Mouse (Mus musculus): ENCODE measurements around the gene Fut7. TPM values are rescaled to one million over a fixed set of nuclear protein-coding genes. Genes with fewer than 3 reads are reported as not detected.
A peak's percentile ranks its signal among the peaks of the same experiment; 100 is the strongest.

Fut7 gene
- total RNA-seq, 2 experiments from 2014 or later = 4.0 to 4.4 TPM

DNA sequence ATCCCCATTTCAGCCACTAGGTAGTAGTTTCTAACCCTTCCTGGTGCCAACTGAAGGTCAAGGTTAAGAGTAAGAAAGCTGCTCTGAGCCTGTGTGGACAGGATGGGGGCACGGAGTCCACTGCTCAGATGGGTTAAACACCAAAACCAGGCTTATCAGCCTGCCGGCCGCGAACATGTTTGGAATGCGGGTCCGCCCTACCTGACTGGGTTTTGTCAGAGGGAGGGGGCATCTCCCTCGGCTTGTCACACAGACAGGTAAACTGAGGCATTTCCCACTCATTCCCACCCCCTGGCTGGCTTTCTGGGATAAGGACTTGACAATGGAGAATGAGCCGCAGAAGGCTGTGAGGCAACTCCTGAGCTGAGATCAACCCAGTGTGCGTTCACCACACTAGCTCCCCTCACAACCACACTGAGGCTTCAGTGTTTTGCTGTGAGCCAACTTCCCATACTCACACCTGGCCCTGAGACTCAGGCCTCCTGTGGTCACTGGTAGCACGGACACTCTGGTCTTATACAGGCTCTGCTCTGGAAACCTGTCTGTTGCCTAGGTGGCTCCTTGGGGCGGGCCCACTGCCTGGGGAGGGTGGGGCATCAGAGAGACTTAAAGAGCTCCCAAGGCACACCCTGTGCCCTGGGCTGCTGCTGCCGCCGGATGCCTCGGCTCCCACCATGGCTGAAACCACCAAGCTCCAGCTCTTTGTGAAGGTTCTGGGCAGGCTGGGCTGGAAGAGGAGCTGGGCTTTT, 33.3 kb downstream of the Fut7 start, which contains the start of gene Clic3:
Gene Clic3 (plus strand): TSS at position 634 of the 749 bp plus-strand sequence.
- ATAC-seq (replicated peaks; ENCODE audit: low FRiP score, poor library complexity, severe bottlenecking) = no peak

- no peak for ATAC-seq (replicated peaks; ENCODE audit: low FRiP score, poor library complexity, severe bottlenecking)
These were observed 34.2 kb downstream of the Fut7 start for GRCm38 (mm10) chr2:25457022-25457896.

DNA sequence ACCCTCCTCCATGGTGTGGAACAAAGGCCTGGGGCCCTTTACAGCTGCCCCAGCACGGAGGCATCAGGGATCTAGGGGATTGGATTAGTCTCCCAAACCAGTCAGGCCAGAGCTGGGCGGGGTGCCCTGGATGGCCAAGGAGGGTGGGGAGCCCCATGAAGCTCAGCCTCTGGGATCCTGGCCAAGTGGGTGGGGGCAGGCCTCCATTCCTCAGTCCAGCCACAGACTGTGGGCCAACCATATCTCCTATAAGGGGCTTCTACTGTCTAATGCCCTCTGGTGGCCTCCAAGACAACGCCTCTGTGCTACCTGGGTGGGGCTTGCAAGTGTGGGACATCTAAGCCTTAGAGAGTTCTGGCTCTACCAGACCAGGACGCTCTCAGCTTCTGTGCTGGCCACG, 35.8 kb downstream of the Fut7 start:
- ATAC-seq (replicated peaks; ENCODE audit: low FRiP score, poor library complexity, severe bottlenecking) = no peak

GRCm38 (mm10) chr2:25460135-25460534, 37.1 kb downstream of the Fut7 start:
- peak; percentile 7; the same call in 1 of the 2 replicates for ATAC-seq (replicated peaks; ENCODE audit: low FRiP score, poor library complexity, severe bottlenecking)

- peak; percentile 74 for ATAC-seq (replicated peaks; ENCODE audit: low FRiP score, poor library complexity, severe bottlenecking)
These were observed 37.7 kb downstream of the Fut7 start, which contains the start of gene Paxx for GRCm38 (mm10) chr2:25460551-25461309. Gene Paxx (minus strand): TSS chr2:25461094.

DNA sequence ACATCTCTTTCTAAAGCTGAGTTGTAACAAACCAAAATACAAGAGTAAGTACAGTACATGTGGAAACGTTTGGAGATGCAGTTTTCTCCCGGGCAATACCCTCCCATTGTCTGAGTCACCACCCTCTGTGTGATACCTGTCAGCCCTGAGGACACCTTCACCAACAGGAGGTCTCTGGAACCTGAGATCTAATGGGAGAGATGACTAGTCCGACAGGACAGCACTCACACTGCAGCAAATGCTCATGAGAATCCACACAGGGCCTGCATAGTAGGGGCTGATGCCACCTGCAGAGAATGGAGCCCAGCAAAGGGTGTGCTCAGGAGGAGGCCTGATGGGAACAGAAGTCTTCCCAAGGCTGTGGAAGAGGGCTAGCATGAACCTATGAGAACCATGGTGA, 38.3 kb downstream of the Fut7 start:
- no peak for ATAC-seq (replicated peaks; ENCODE audit: low FRiP score, poor library complexity, severe bottlenecking)

DNA sequence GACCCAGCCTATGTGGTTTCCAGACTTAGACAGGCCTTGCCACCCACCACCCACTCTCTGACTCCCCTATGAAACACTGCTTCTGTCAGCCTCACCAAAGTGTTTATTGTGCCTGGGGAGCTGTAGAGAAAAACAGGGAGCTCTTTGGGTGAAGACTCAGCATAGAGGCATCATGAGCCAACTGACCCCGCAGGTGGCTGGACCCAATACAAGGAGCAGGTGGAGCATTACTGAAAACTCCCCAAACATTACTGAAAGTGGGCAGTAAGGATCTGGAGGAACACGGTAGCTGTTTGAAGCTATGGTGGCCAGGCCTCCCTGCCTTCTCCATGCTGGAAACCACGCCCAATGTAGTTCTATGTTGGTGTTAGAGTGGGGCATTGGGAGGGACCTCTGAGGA, 40.6 kb downstream of the Fut7 start:
- no peak for ATAC-seq (replicated peaks; ENCODE audit: low FRiP score, poor library complexity, severe bottlenecking)

GRCm38 (mm10) chr2:25465256-25465655, 42.2 kb downstream of the Fut7 start:
- no peak for ATAC-seq (replicated peaks; ENCODE audit: low FRiP score, poor library complexity, severe bottlenecking)

- ATAC-seq (replicated peaks; ENCODE audit: low FRiP score, poor library complexity, severe bottlenecking) = no peak
These were observed 43.0 kb downstream of the Fut7 start for GRCm38 (mm10) chr2:25465816-25466635.

- no peak for ATAC-seq (replicated peaks; ENCODE audit: low FRiP score, poor library complexity, severe bottlenecking)
These were observed 44.7 kb downstream of the Fut7 start for GRCm38 (mm10) chr2:25467606-25468303.

DNA sequence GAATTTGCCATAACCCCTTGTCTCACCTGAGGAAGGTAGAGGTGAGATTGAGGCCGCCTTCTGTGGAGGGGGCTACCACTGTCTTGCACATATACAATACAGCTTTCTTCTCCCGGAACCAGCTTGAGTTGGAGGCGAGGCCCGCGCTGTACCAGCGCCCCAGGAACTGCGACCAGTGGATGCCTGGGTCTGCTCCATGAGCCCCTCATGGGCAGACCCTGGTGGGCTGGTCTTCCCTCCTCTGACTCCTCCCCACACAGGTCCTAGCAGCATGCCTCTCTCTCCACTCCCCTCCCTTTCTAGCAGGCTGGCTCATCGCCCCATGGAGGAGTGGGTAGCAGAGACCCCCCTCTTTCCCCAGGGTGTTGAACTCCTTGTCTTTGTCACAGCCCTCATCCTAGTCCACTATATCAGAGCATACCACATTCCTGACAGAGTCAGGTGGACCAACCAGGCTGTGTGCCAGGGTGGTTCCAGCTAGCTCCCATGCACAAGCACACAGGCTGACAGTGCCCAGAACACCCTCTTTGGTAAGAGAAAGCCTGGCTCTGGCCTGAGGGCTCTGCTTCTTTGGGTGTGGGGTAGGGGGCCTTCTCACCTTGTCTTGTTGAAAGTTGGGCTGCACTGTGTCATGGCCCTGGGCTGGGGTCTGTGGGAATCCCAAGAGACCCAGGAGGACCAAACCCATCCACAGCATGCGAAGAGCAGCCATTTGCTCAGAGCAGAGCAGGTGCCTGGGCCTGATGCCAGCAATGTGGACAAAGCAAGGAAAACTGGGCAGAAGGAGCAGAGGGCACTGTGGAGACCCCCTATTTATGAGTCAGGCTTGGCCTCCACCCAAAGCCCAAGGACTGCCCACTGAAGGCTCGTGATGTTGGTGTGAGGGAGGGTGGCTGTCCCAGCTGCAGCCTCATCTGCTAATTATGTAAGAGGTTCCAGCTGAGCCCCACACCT, 46.2 kb downstream of the Fut7 start:
- ATAC-seq (replicated peaks; ENCODE audit: low FRiP score, poor library complexity, severe bottlenecking) = no peak

DNA sequence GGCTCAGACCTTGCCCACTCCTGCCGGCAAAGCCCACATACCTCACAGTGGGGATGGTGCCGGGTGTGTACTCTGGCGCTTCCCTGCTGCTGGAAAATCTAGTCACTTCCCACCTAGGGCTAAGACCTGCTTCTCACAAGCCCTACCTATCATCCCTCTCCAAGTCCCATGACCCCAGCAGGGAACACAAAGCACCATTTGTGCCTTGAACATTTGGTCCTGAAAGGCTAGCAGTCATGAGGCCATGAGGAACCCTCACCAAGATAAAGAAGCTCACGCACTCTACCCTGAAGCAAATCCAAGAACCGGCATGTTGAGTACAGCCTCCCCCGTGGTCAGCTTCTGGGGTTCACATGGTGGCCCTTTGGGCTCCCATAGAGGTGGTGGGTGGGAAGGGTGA, 46.9 kb downstream of the Fut7 start, which contains the start of gene Ptgds:
Gene Ptgds (minus strand): TSS at position 78 of the 400 bp plus-strand sequence.
- no peak for ATAC-seq (replicated peaks; ENCODE audit: low FRiP score, poor library complexity, severe bottlenecking)

DNA sequence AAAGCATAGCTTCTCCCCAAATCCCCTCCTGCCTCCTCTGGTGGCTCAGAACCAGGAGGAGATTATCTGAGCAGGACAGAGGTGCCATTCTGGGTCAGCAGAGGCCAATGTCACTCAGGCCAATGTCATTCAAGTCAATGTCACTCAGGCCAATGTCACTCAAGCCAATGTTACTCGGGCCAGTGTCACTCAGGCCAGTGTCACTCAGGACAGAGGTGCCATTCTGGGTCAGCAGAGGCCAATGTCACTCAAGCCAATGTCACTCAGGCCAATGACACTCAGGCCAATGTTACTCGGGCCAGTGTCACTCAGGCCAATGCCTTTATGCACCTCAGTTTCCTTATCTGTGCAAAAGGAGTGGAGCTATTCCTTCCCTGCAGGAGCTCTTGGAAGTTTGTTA, 49.5 kb downstream of the Fut7 start:
- ATAC-seq (replicated peaks; ENCODE audit: low FRiP score, poor library complexity, severe bottlenecking) = no peak

Other genes starting within 250 kb of the Fut7 start
Only the 30 nearest of the 42 such genes appear.
- not detected in 2 replicates for gene Rnf224, start 186.5 kb upstream of the Fut7 start, total RNA-seq (2015; ENCODE audit: low replicate concordance)
- gene Rnf224, start 186.5 kb upstream of the Fut7 start, total RNA-seq (2017; ENCODE audit: low replicate concordance) = not detected in 2 replicates
- gene Rnf208, start 181.0 kb upstream of the Fut7 start, total RNA-seq (2015; ENCODE audit: low replicate concordance) = not detected in 2 replicates
- not detected in 2 replicates for gene Rnf208, start 181.0 kb upstream of the Fut7 start, total RNA-seq (2017; ENCODE audit: low replicate concordance)
- not detected in 2 replicates for gene Cysrt1, start 180.8 kb upstream of the Fut7 start, total RNA-seq (2015; ENCODE audit: low replicate concordance)
- gene Cysrt1, start 180.8 kb upstream of the Fut7 start, total RNA-seq (2017; ENCODE audit: low replicate concordance) = not detected in 2 replicates
- gene AL732309.1, start 176.4 kb upstream of the Fut7 start, total RNA-seq (2015; ENCODE audit: low replicate concordance) = 2.1 and 3.3 TPM in 2 replicates
- 1.6 TPM in 1 of 2 replicates, not detected in the other for gene AL732309.1, start 176.4 kb upstream of the Fut7 start, total RNA-seq (2017; ENCODE audit: low replicate concordance)
- gene Tmem203, start 167.8 kb upstream of the Fut7 start, total RNA-seq (2015; ENCODE audit: low replicate concordance) = 2.5 and 8.8 TPM in 2 replicates
- 2.2 and 3.7 TPM in 2 replicates for gene Tmem203, start 167.8 kb upstream of the Fut7 start, total RNA-seq (2017; ENCODE audit: low replicate concordance)
- gene Tprn, start 160.6 kb upstream of the Fut7 start, total RNA-seq (2015; ENCODE audit: low replicate concordance) = 1.5 and 4.0 TPM in 2 replicates
- 0.26 and 2.6 TPM in 2 replicates for gene Tprn, start 160.6 kb upstream of the Fut7 start, total RNA-seq (2017; ENCODE audit: low replicate concordance)
- gene Ssna1, start 150.8 kb upstream of the Fut7 start, total RNA-seq (2015; ENCODE audit: low replicate concordance) = 36.5 and 67.5 TPM in 2 replicates
- gene Ssna1, start 150.8 kb upstream of the Fut7 start, total RNA-seq (2017; ENCODE audit: low replicate concordance) = 9.9 and 24.8 TPM in 2 replicates
- gene Anapc2, start 150.8 kb upstream of the Fut7 start, total RNA-seq (2015; ENCODE audit: low replicate concordance) = 8.4 and 12.9 TPM in 2 replicates
- 9.2 and 18.7 TPM in 2 replicates for gene Anapc2, start 150.8 kb upstream of the Fut7 start, total RNA-seq (2017; ENCODE audit: low replicate concordance)
- gene Tmem210, start 135.1 kb upstream of the Fut7 start, total RNA-seq (2015; ENCODE audit: low replicate concordance) = not detected in 2 replicates
- gene Tmem210, start 135.1 kb upstream of the Fut7 start, total RNA-seq (2017; ENCODE audit: low replicate concordance) = not detected in 2 replicates
- gene Lrrc26, start 133.4 kb upstream of the Fut7 start, total RNA-seq (2015; ENCODE audit: low replicate concordance) = not detected in 2 replicates
- not detected in 2 replicates for gene Lrrc26, start 133.4 kb upstream of the Fut7 start, total RNA-seq (2017; ENCODE audit: low replicate concordance)
- not detected in 2 replicates for gene Grin1, start 104.1 kb upstream of the Fut7 start, total RNA-seq (2015; ENCODE audit: low replicate concordance)
- gene Grin1, start 104.1 kb upstream of the Fut7 start, total RNA-seq (2017; ENCODE audit: low replicate concordance) = not detected in 2 replicates
- gene Man1b1, start 90.9 kb upstream of the Fut7 start, total RNA-seq (2015; ENCODE audit: low replicate concordance) = 4.6 and 11.1 TPM in 2 replicates
- gene Man1b1, start 90.9 kb upstream of the Fut7 start, total RNA-seq (2017; ENCODE audit: low replicate concordance) = 13.2 and 28.3 TPM in 2 replicates
- 13.3 TPM in 1 of 2 replicates, not detected in the other for gene Dpp7, start 66.9 kb upstream of the Fut7 start, total RNA-seq (2015; ENCODE audit: low replicate concordance)
- 2.6 TPM in 1 of 2 replicates, not detected in the other for gene Dpp7, start 66.9 kb upstream of the Fut7 start, total RNA-seq (2017; ENCODE audit: low replicate concordance)
- 7.7 and 13.3 TPM in 2 replicates for gene Uap1l1, start 57.6 kb upstream of the Fut7 start, total RNA-seq (2015; ENCODE audit: low replicate concordance)
- gene Uap1l1, start 57.6 kb upstream of the Fut7 start, total RNA-seq (2017; ENCODE audit: low replicate concordance) = 0.51 and 3.9 TPM in 2 replicates
- 3.3 and 8.8 TPM in 2 replicates for gene Sapcd2, start 50.9 kb upstream of the Fut7 start, total RNA-seq (2015; ENCODE audit: low replicate concordance)
- gene Sapcd2, start 50.9 kb upstream of the Fut7 start, total RNA-seq (2017; ENCODE audit: low replicate concordance) = 0.98 and 8.0 TPM in 2 replicates
- not detected in 2 replicates for gene Entpd2, start 27.4 kb upstream of the Fut7 start, total RNA-seq (2015; ENCODE audit: low replicate concordance)
- not detected in 2 replicates for gene Entpd2, start 27.4 kb upstream of the Fut7 start, total RNA-seq (2017; ENCODE audit: low replicate concordance)
- not detected in 2 replicates for gene Npdc1, start 23.9 kb upstream of the Fut7 start, total RNA-seq (2015; ENCODE audit: low replicate concordance)
- not detected in 2 replicates for gene Npdc1, start 23.9 kb upstream of the Fut7 start, total RNA-seq (2017; ENCODE audit: low replicate concordance)
- gene Abca2, start 5.4 kb downstream of the Fut7 start, total RNA-seq (2015; ENCODE audit: low replicate concordance) = 7.7 and 16.7 TPM in 2 replicates
- 4.5 and 7.3 TPM in 2 replicates for gene Abca2, start 5.4 kb downstream of the Fut7 start, total RNA-seq (2017; ENCODE audit: low replicate concordance)
- gene Clic3, start 33.6 kb downstream of the Fut7 start, total RNA-seq (2015; ENCODE audit: low replicate concordance) = not detected in 2 replicates
- gene Clic3, start 33.6 kb downstream of the Fut7 start, total RNA-seq (2017; ENCODE audit: low replicate concordance) = not detected in 2 replicates
- gene Paxx, start 37.8 kb downstream of the Fut7 start, total RNA-seq (2015; ENCODE audit: low replicate concordance) = 18.2 and 33.8 TPM in 2 replicates
- 8.4 and 10.6 TPM in 2 replicates for gene Paxx, start 37.8 kb downstream of the Fut7 start, total RNA-seq (2017; ENCODE audit: low replicate concordance)
- gene Ptgds, start 46.8 kb downstream of the Fut7 start, total RNA-seq (2015; ENCODE audit: low replicate concordance) = 1.3 TPM in 1 of 2 replicates, not detected in the other
- not detected in 2 replicates for gene Ptgds, start 46.8 kb downstream of the Fut7 start, total RNA-seq (2017; ENCODE audit: low replicate concordance)
- not detected in 2 replicates for gene Lcn12, start 70.6 kb downstream of the Fut7 start, total RNA-seq (2015; ENCODE audit: low replicate concordance)
- not detected in 2 replicates for gene Lcn12, start 70.6 kb downstream of the Fut7 start, total RNA-seq (2017; ENCODE audit: low replicate concordance)
- 6.7 and 7.5 TPM in 2 replicates for gene Fbxw5, start 77.5 kb downstream of the Fut7 start, total RNA-seq (2015; ENCODE audit: low replicate concordance)
- 3.2 and 5.1 TPM in 2 replicates for gene Fbxw5, start 77.5 kb downstream of the Fut7 start, total RNA-seq (2017; ENCODE audit: low replicate concordance)
- not detected in 2 replicates for gene C8g, start 78.5 kb downstream of the Fut7 start, total RNA-seq (2015; ENCODE audit: low replicate concordance)
- gene C8g, start 78.5 kb downstream of the Fut7 start, total RNA-seq (2017; ENCODE audit: low replicate concordance) = not detected in 2 replicates
- 1.7 and 2.3 TPM in 2 replicates for gene Traf2, start 123.7 kb downstream of the Fut7 start, total RNA-seq (2015; ENCODE audit: low replicate concordance)
- 4.2 and 4.3 TPM in 2 replicates for gene Traf2, start 123.7 kb downstream of the Fut7 start, total RNA-seq (2017; ENCODE audit: low replicate concordance)
- gene Edf1, start 134.6 kb downstream of the Fut7 start, total RNA-seq (2015; ENCODE audit: low replicate concordance) = 27.3 and 50.2 TPM in 2 replicates
- gene Edf1, start 134.6 kb downstream of the Fut7 start, total RNA-seq (2017; ENCODE audit: low replicate concordance) = 32.2 and 32.9 TPM in 2 replicates
- gene Mamdc4, start 151.6 kb downstream of the Fut7 start, total RNA-seq (2015; ENCODE audit: low replicate concordance) = 2.5 and 7.1 TPM in 2 replicates
- 4.3 and 4.5 TPM in 2 replicates for gene Mamdc4, start 151.6 kb downstream of the Fut7 start, total RNA-seq (2017; ENCODE audit: low replicate concordance)
- 0.96 and 7.1 TPM in 2 replicates for gene Phpt1, start 152.0 kb downstream of the Fut7 start, total RNA-seq (2015; ENCODE audit: low replicate concordance)
- gene Phpt1, start 152.0 kb downstream of the Fut7 start, total RNA-seq (2017; ENCODE audit: low replicate concordance) = 2.1 TPM in 1 of 2 replicates, not detected in the other
- gene Ajm1, start 158.5 kb downstream of the Fut7 start, total RNA-seq (2015; ENCODE audit: low replicate concordance) = 0.63 TPM in 1 of 2 replicates, not detected in the other
- gene Ajm1, start 158.5 kb downstream of the Fut7 start, total RNA-seq (2017; ENCODE audit: low replicate concordance) = not detected in 2 replicates
- 18.1 and 22.4 TPM in 2 replicates for gene Rabl6, start 185.3 kb downstream of the Fut7 start, total RNA-seq (2015; ENCODE audit: low replicate concordance)
- gene Rabl6, start 185.3 kb downstream of the Fut7 start, total RNA-seq (2017; ENCODE audit: low replicate concordance) = 11.8 and 29.1 TPM in 2 replicates

Measured in erythroblast, adult 5-6 weeks (primary cell).